In genomic region chr14:76169876-76170466, GRCm38 (mm10) we compare ENCODE assay signal across 10 mouse cellular contexts. TPM values are rescaled to one million over a fixed set of nuclear protein-coding genes. Genes with fewer than 3 reads are reported as not detected.
DNase-seq lines count a peak whose midpoint lies in the region; ATAC-seq lines count a peak whose summit lies in the region.
"Had no signal": no experiment of that assay in that cellular context is flagged by ENCODE, and none has a peak within 500 bp of the region (broad histone marks: within the 10 kb centered on the region; RNA-seq: fewer than 3 reads in every experiment).

No protein-coding gene starts in this region.

- DNase-seq in forebrain, embryonic 14.5 days (ENCODE audit: low spot score) = peak; percentile 55
- no peak for DNase-seq in midbrain, embryonic 10.5 days (ENCODE audit: low spot score)
- no peak for DNase-seq in midbrain, embryonic 11.5 days (ENCODE audit: low spot score, missing footprints)
- DNase-seq in embryonic facial prominence, embryonic 14.5 days (ENCODE audit: low spot score) = peak; percentile 79
- no peak for DNase-seq in c-Kit-positive CD71-positive TER-119-positive erythroid progenitor cells, embryonic 14.5 days (ENCODE audit: low spot score)
- no peak for DNase-seq in lung, postnatal 14 days
- DNase-seq: retina, postnatal 1 day had no signal

- H3K9ac ChIP-seq in forebrain, embryonic 14.5 days (ENCODE audit: low read length) = no peak overlapping the region
- no peak overlapping the region for H3K9ac ChIP-seq in forebrain, embryonic 13.5 days
- no peak overlapping the region for H3K9ac ChIP-seq in midbrain, embryonic 11.5 days (ENCODE audit: low read length)
- H3K9ac ChIP-seq in embryonic facial prominence, embryonic 14.5 days (ENCODE audit: low read depth, low read length) = no peak overlapping the region
- H3K9ac ChIP-seq in limb, embryonic 15.5 days = no peak overlapping the region

- no peak overlapping the region for H3K4me2 ChIP-seq in forebrain, embryonic 14.5 days (ENCODE audit: low read length)
- H3K4me2 ChIP-seq in forebrain, embryonic 13.5 days = no peak overlapping the region
- no peak overlapping the region for H3K4me2 ChIP-seq in midbrain, embryonic 11.5 days
- H3K4me2 ChIP-seq in embryonic facial prominence, embryonic 14.5 days (ENCODE audit: low read depth, low read length) = no peak overlapping the region
- no peak overlapping the region for H3K4me2 ChIP-seq in limb, embryonic 15.5 days

- no peaks in the 10 kb centered on the region for H3K27me3 ChIP-seq in forebrain, embryonic 14.5 days (replicated peaks; ENCODE audit: control insufficient read depth, insufficient read depth, low read length)
- H3K27me3 ChIP-seq in forebrain, embryonic 13.5 days = no peaks in the 10 kb centered on the region
- H3K27me3 ChIP-seq in midbrain, embryonic 10.5 days (ENCODE audit: low read depth, poor library complexity, severe bottlenecking) = peaks cover 16% of the 10 kb centered on the region
- H3K27me3 ChIP-seq in midbrain, embryonic 11.5 days (ENCODE audit: control insufficient read depth, insufficient read depth, low read length) = no peaks in the 10 kb centered on the region
- no peaks in the 10 kb centered on the region for H3K27me3 ChIP-seq in embryonic facial prominence, embryonic 14.5 days (replicated peaks; ENCODE audit: control insufficient read depth, insufficient read depth, low read length)
- peaks cover under 1% of the 10 kb centered on the region; the same call in 1 of the 2 replicates for H3K27me3 ChIP-seq in limb, embryonic 15.5 days

- no peak overlapping the region for H3K4me3 ChIP-seq in forebrain, embryonic 14.5 days (ENCODE audit: low read depth, low read length)
- H3K4me3 ChIP-seq in forebrain, embryonic 13.5 days = no peak overlapping the region
- no peak overlapping the region for H3K4me3 ChIP-seq in midbrain, embryonic 10.5 days
- no peak overlapping the region for H3K4me3 ChIP-seq in midbrain, embryonic 11.5 days (ENCODE audit: low read depth, low read length)
- H3K4me3 ChIP-seq in embryonic facial prominence, embryonic 14.5 days (ENCODE audit: low read depth, low read length) = no peak overlapping the region
- no peak overlapping the region for H3K4me3 ChIP-seq in limb, embryonic 15.5 days

- no peaks in the 10 kb centered on the region for H3K9me3 ChIP-seq in forebrain, embryonic 14.5 days (replicated peaks; ENCODE audit: control insufficient read depth, low read length)
- H3K9me3 ChIP-seq in forebrain, embryonic 13.5 days (replicated peaks) = no peaks in the 10 kb centered on the region
- 0 out of 2 replicates have a peak, but pooled peaks cover 4% of the 10 kb centered on the region for H3K9me3 ChIP-seq in midbrain, embryonic 10.5 days (replicated peaks)
- no peaks in the 10 kb centered on the region for H3K9me3 ChIP-seq in midbrain, embryonic 11.5 days (ENCODE audit: control insufficient read depth, low read length)
- H3K9me3 ChIP-seq in embryonic facial prominence, embryonic 14.5 days (ENCODE audit: control insufficient read depth, low read length) = no peaks in the 10 kb centered on the region; the same call in 1 of the 2 replicates
- H3K9me3 ChIP-seq in limb, embryonic 15.5 days = no peaks in the 10 kb centered on the region

- no peak for ATAC-seq in forebrain, embryonic 14.5 days
- no peak for ATAC-seq in forebrain, embryonic 13.5 days
- no peak for ATAC-seq in midbrain, embryonic 11.5 days (ENCODE audit: low FRiP score)
- no peak for ATAC-seq in embryonic facial prominence, embryonic 14.5 days (ENCODE audit: low read depth)
- ATAC-seq in limb, embryonic 15.5 days (ENCODE audit: insufficient number of reproducible peaks, low FRiP score, low TSS enrichment, low read depth) = no peak
- ATAC-seq: intestine, postnatal 0 days had no signal

- 65% methylated on average over 11 of the region's 11 CpGs for WGBS in forebrain, embryonic 14.5 days
- WGBS in forebrain, embryonic 13.5 days = 72% methylated on average over 11 of the region's 11 CpGs
- 79% methylated on average over 11 of the region's 11 CpGs for WGBS in midbrain, embryonic 10.5 days
- 76% methylated on average over 11 of the region's 11 CpGs for WGBS in midbrain, embryonic 11.5 days
- WGBS in embryonic facial prominence, embryonic 14.5 days = 48% methylated on average over 11 of the region's 11 CpGs
- 50% methylated on average over 11 of the region's 11 CpGs for WGBS in limb, embryonic 15.5 days

- no peaks in the 10 kb centered on the region for H3K36me3 ChIP-seq in forebrain, embryonic 14.5 days (ENCODE audit: control insufficient read depth, insufficient read depth, low read length)
- no peaks in the 10 kb centered on the region for H3K36me3 ChIP-seq in forebrain, embryonic 13.5 days (ENCODE audit: poor library complexity, severe bottlenecking)
- H3K36me3 ChIP-seq in midbrain, embryonic 10.5 days = no peaks in the 10 kb centered on the region
- no peaks in the 10 kb centered on the region for H3K36me3 ChIP-seq in midbrain, embryonic 11.5 days (ENCODE audit: control insufficient read depth, insufficient read depth, low read length)
- H3K36me3 ChIP-seq in embryonic facial prominence, embryonic 14.5 days (ENCODE audit: control insufficient read depth, insufficient read depth, low read length) = no peaks in the 10 kb centered on the region
- H3K36me3 ChIP-seq in limb, embryonic 15.5 days = no peaks in the 10 kb centered on the region

- H3K4me1 ChIP-seq in forebrain, embryonic 14.5 days (ENCODE audit: control insufficient read depth, insufficient read depth, low read length) = no peaks in the 10 kb centered on the region
- peaks cover 3% of the 10 kb centered on the region; the same call in 1 of the 2 replicates for H3K4me1 ChIP-seq in forebrain, embryonic 13.5 days
- H3K4me1 ChIP-seq in midbrain, embryonic 10.5 days = peaks cover 37% of the 10 kb centered on the region
- peaks cover 6% of the 10 kb centered on the region for H3K4me1 ChIP-seq in midbrain, embryonic 11.5 days (ENCODE audit: control insufficient read depth, insufficient read depth, low read length)
- H3K4me1 ChIP-seq in embryonic facial prominence, embryonic 14.5 days (ENCODE audit: control insufficient read depth, insufficient read depth, low read length) = peaks cover 14% of the 10 kb centered on the region; the same call in 1 of the 2 replicates
- peaks cover 14% of the 10 kb centered on the region; the same call in 1 of the 2 replicates for H3K4me1 ChIP-seq in limb, embryonic 15.5 days

- no peak overlapping the region for H3K27ac ChIP-seq in forebrain, embryonic 14.5 days (ENCODE audit: low read depth, low read length)
- H3K27ac ChIP-seq in forebrain, embryonic 13.5 days = no peak overlapping the region
- H3K27ac ChIP-seq in midbrain, embryonic 10.5 days (replicated peaks) = peak overlapping the region; percentile 77; the same call in 1 of the 2 replicates
- H3K27ac ChIP-seq in midbrain, embryonic 11.5 days (ENCODE audit: low read depth, low read length) = no peak overlapping the region
- H3K27ac ChIP-seq in embryonic facial prominence, embryonic 14.5 days (replicated peaks; ENCODE audit: low read depth, low read length) = peak overlapping the region; percentile 2; the same call in 1 of the 2 replicates
- peak overlapping the region; percentile 60; the same call in 1 of the 2 replicates for H3K27ac ChIP-seq in limb, embryonic 15.5 days

RNA-seq across cellular contexts. Expression of gene Nufip1, which starts 59.3 kb away (rescaled TPM):
- polyA plus RNA-seq in forebrain, embryonic 14.5 days (2014; fragmentation: Nextera tagmentation; extraction: Ambion mirVana) = 13.8 and 15.0 TPM in 2 replicates
- 16.1 and 16.6 TPM in 2 replicates for polyA plus RNA-seq in forebrain, embryonic 13.5 days (2015; fragmentation: Nextera tagmentation; extraction: Ambion mirVana)
- 18.2 and 21.2 TPM in 2 replicates for polyA plus RNA-seq in midbrain, embryonic 10.5 days (2016; fragmentation: Nextera tagmentation; extraction: Ambion mirVana)
- 19.2 and 19.3 TPM in 2 replicates for polyA plus RNA-seq in midbrain, embryonic 11.5 days (2014; fragmentation: Nextera tagmentation; extraction: Ambion mirVana)
- polyA plus RNA-seq in embryonic facial prominence, embryonic 14.5 days (2014; fragmentation: Nextera tagmentation; extraction: Ambion mirVana) = 12.3 and 13.1 TPM in 2 replicates
- 14.3 and 15.4 TPM in 2 replicates for polyA plus RNA-seq in limb, embryonic 15.5 days (2015; fragmentation: Nextera tagmentation; extraction: Ambion mirVana)

RNA-seq across cellular contexts. Expression of gene Gpalpp1, which starts 59.4 kb away (rescaled TPM):
- polyA plus RNA-seq in forebrain, embryonic 14.5 days (2014; fragmentation: Nextera tagmentation; extraction: Ambion mirVana) = 13.0 and 14.3 TPM in 2 replicates
- polyA plus RNA-seq in forebrain, embryonic 13.5 days (2015; fragmentation: Nextera tagmentation; extraction: Ambion mirVana) = 13.6 and 14.5 TPM in 2 replicates
- 16.8 and 17.6 TPM in 2 replicates for polyA plus RNA-seq in midbrain, embryonic 10.5 days (2016; fragmentation: Nextera tagmentation; extraction: Ambion mirVana)
- 19.9 and 21.2 TPM in 2 replicates for polyA plus RNA-seq in midbrain, embryonic 11.5 days (2014; fragmentation: Nextera tagmentation; extraction: Ambion mirVana)
- polyA plus RNA-seq in embryonic facial prominence, embryonic 14.5 days (2014; fragmentation: Nextera tagmentation; extraction: Ambion mirVana) = 11.1 and 11.9 TPM in 2 replicates
- 11.8 and 11.9 TPM in 2 replicates for polyA plus RNA-seq in limb, embryonic 15.5 days (2015; fragmentation: Nextera tagmentation; extraction: Ambion mirVana)

Comparison
In these comparisons a context has a peak if more than half of its experiments do, and no peak if none do; other contexts are left out.
1. H3K27ac ChIP-seq: peak in midbrain, embryonic 10.5 days (single experiment), embryonic facial prominence, embryonic 14.5 days (single experiment) and limb, embryonic 15.5 days (single experiment); none in forebrain, embryonic 14.5 days (single experiment), forebrain, embryonic 13.5 days (single experiment) and midbrain, embryonic 11.5 days (single experiment).
2. DNase-seq: peak in forebrain, embryonic 14.5 days (single experiment) and embryonic facial prominence, embryonic 14.5 days (single experiment); none in midbrain, embryonic 10.5 days (single experiment), midbrain, embryonic 11.5 days (single experiment), c-Kit-positive CD71-positive TER-119-positive erythroid progenitor cells, embryonic 14.5 days (single experiment) and lung, postnatal 14 days (single experiment).